Mouse (Mus musculus): ENCODE results near the gene Fam196b.

The Fam196b gene

GRCm38 (mm10) chr11:34314534-34315379 lies at the start of gene Fam196b:
TSS of gene Fam196b (plus strand) at chr11:34314822.
- DNase-seq = no peak

DNA sequence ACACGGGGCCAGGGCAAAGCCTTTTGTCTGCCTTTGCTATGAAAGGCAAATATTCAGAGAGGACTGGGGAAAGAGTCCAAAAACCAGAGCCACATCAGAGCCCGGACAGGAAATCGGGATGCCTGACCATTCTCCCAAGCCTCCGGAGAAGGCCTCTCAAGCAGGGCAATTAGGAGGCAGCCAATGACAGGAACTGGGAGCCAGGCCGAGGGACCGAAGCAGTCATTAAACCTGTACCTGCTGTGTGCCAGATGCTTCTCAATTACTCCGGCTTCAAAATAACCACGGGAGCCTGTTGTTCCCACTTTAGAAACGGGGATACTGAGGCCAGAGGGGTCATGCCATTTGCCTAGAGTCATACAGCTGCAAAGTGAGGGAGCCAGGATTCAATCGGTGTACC lies 42.6 kb upstream of the Fam196b start:
- DNase-seq = no peak

- DNase-seq = no peak
Observed at GRCm38 (mm10) chr11:34275941-34276340, 38.7 kb upstream of the Fam196b start.

- DNase-seq = no peak
Observed at GRCm38 (mm10) chr11:34276363-34277046, 38.1 kb upstream of the Fam196b start.

- no peak for DNase-seq
Observed at GRCm38 (mm10) chr11:34277047-34277445, 37.6 kb upstream of the Fam196b start.

DNA sequence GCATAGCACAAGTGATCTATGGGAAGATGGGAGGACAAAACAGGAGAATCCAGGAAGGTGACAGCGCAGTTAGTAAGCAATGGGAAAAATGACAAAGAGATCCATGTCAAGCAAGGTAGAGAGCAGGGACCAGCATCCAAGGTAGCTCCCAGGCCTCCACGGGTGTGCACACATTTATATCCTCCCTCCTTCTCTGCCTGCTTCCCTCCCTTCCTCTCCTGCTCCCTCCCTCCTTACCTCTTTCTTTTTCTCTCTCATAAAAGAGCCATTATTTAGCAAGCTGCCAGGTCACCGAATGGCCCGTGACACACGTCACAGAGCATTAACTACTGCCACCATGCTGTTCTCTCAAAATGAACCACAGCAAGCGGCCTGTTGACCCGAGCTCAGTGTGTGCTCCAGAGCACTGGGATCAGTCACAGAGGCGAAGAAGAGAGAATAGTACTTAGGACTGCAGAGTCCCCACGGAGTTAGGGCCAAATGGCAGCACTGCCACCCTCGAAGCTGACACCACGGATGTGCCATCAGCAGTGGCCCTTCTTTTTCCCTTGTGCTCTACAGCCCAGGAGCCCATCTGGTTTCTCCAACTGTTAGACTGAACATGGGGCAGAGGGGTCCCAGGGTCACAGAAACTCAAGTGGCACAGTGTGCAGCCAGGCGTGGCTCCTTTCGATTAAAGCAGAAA lies 30.4 kb upstream of the Fam196b start:
- DNase-seq = no peak

DNA sequence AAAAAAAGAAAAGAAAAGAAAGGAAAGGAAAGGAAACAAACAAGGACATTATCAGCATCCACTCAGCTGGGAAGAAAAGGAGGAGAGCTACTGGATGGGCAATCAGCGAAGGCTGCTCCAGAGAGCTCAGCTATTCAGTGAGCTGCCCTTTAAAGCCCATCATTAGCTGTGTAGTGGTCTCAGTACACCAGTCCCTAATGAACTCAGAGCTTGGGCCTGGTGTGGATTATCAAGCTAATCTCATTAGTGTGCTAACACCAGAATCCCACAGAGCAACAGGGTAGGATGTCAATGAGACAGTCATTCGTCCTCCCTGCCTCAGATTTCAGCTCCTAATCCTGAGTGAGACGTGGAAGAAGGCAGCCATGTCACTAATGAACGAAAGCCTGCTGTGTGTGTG lies 24.4 kb upstream of the Fam196b start:
- DNase-seq = no peak

DNA sequence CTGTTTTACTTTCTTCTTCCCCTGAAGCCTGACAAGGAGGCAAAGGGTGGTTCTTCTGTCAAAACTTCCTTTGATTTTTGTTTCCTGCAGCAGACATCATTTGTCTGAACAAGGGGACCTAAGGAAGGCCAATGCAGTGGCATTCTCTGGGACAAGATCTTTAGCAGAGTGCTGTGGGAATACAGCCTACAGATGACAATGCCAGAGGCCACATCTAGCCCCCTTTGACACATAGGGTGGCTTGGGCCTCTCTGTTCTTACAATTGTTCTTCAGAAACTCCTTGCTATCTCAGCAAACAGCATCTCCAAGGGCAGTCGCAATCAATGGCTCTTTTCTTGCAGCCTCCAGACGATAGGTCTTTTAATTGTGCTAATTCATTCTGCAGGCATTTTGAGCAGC lies 23.9 kb upstream of the Fam196b start:
- no peak for DNase-seq

- DNase-seq = no peak
Observed at GRCm38 (mm10) chr11:34291304-34291703, 23.3 kb upstream of the Fam196b start.

- DNase-seq = no peak
Observed at GRCm38 (mm10) chr11:34297698-34298378, 16.8 kb upstream of the Fam196b start.

- DNase-seq = no peak
Observed at GRCm38 (mm10) chr11:34299550-34299949, 15.1 kb upstream of the Fam196b start.

DNA sequence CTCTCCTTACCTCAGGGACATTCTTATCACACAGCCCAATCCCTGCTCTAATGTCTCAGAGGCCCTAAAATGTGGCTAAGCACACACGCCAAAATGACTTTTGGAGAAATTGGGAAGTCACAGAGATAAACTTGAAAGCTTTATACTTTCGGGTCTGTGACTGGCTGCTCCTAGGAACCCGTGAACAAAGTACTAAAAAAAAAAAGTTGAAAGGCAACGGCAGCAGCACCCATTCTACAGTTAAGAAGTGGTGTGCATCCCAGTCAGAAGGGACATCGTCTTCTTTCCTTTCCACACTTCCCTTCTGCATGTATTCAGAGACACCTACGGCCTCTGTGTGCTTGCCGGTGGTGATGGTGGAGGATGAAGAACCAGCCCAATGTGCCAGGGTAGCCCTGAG lies 14.6 kb upstream of the Fam196b start:
- DNase-seq = no peak

DNA sequence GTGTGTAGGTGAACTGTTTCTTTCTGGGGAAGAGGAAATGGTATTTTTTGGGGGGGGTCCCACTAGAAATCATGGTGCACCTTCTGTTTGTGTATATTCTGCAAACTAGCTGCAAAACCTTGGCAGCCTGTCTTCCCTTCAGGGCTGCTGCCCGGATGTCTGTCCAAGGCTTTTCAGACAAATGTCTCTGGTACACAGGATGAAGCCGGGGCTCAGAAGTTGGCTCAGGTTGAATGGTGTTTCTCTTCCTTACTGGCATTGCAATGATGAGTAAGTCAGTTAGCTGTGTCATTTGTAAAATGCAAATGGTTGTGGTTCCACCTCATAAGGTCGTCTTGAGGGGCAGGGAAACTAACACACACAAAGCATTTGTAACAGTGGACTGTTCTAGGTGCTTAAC lies 8.4 kb upstream of the Fam196b start:
- DNase-seq = no peak

- DNase-seq = no peak
Observed at GRCm38 (mm10) chr11:34308731-34309130, 5.9 kb upstream of the Fam196b start.

DNA sequence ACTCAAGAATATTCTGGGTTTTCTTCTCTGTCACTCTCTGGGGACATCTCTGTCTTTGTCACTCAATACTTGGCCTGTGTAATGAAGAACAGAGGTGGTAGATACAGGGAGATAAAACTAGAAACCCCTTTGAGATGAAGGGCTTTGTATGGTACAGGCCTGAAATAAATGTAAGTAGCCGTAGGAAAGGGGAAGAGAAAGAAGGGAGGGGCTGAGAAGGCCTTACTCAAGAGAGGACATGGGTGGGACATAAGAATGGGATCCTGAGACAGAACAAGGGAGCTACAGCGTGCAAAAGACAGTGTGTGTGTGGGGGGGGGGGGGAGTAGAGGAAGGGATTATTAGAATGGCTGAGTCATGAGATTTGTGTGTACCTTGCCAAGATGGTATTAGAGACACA lies 5.3 kb upstream of the Fam196b start:
- DNase-seq = no peak

- no peak for DNase-seq
Observed at GRCm38 (mm10) chr11:34311717-34312116, 2.9 kb upstream of the Fam196b start.

- no peak for DNase-seq
Observed at GRCm38 (mm10) chr11:34312208-34312607, 2.4 kb upstream of the Fam196b start.

DNA sequence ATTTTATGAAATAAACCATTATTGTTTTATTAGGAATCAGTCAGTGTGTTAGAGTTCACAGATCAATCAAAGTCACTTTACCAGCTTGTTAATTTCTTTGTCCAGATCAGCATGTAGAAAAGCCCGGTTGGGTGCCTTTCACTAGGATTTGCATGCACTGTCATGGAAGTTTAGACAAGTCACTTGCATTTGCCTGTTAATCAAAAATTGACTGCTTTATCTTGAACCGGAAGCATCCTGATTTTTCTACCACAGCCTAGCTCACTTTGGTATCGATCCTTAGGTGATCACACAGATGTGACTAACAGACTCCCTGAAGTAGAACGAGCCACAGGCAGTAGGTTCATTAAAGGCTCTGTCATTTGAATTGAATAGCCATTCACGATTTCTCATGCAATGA lies 761 bp downstream of the Fam196b start:
- DNase-seq = no peak

GRCm38 (mm10) chr11:34316176-34316575 lies 1.6 kb downstream of the Fam196b start:
- no peak for DNase-seq

DNA sequence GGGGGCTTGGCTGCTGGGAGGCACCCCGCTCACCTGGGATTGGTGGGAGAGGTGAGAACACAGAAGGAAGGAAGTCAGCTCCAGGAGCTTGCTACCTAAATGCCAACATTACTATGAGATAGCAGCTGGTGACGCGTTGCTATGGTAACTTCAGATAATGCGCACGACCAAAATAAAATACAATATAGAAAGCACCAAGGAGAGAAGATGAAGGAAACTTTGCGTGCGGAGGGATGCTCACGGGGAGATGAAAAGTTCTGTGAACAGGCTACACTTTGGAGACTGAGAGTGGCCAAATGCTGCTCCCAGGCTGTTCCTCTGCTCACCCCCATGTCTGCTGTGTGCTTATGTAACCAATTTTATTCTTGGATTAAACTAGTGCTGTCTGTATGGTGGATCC lies 2.4 kb downstream of the Fam196b start:
- DNase-seq = no peak

DNA sequence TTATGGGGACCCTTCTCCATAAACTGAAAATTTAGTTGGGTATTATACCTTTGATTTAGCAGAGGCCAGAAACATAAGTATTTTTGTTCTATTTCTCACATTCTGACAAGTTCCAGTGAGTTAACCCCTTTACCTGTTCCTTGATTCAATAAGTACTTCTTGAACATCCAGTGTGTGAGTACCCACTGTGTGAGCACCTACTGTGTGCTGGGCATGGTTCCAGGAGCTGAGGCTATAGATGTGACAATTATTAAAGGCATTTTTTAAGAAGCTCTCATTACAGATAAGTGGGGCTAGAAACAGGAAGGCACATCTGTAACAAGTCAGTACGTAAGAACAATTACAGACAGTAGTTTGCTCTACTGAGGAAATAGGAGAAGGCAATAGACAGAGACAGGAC lies 4.7 kb downstream of the Fam196b start:
- no peak for DNase-seq

DNA sequence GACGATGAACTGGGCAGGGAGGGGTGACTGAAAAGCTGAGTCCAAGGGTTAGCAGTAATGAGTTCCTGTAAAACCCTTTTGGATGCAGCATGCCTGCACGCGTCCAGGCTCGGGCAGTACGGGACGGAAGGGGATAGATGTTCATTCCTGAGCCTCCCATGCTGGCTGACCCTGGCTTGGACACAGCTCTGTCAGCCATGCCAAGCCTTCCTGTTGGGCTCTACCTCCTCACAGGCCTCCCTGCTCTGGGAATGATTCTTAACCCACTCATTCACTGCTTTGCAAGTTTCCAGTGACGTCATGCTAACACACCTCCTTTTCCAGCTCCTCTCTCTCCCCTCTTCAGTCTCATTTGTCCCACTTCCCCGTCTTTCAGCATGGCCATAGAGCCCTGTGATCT lies 9.0 kb downstream of the Fam196b start:
- DNase-seq = no peak

- no peak for DNase-seq
Observed at GRCm38 (mm10) chr11:34332344-34333031, 17.9 kb downstream of the Fam196b start.
